Mouse (Mus musculus) heart, adult 18-20 months (tissue): ENCODE data around the gene Pmepa1. TPM values are rescaled to one million over a fixed set of nuclear protein-coding genes. Genes with fewer than 3 reads are reported as not detected.

Source experiments
- DNase-seq, 2 experiments: peaks; one replicate each; pipeline ENCODE4 v3.0.0; 2021 to 2022; ENCODE audit warnings: mixed read lengths in 1 of 2
- total RNA-seq, 2 experiments: library from RNA; stranded (reverse); gene quantifications; 2 replicates each; pipeline ENCODE4 v1.2.3; 2021

The Pmepa1 gene
- total RNA-seq, 2 experiments from 2014 or later, result 25.8 to 28.1 TPM

DNA sequence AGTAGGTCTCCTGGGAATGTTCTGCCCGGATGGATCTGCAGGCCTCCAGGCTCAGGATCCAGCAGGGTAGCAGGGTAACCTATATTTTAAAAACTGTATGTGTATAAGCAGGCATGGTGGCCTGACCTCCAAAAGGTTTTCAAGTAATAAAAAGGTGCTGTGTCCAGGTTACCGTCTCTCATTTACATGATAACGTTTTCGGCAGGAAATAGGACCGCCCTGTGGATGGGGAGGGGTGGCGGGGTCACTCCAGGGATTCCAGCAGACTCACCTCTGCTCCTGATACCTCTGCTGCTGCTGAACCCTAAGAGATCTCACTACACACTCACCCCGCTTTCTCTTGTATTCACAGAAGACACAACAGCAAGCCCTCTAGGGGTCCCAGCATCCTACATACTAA, 50.4 kb downstream of the Pmepa1 start:
- no peak for DNase-seq

DNA sequence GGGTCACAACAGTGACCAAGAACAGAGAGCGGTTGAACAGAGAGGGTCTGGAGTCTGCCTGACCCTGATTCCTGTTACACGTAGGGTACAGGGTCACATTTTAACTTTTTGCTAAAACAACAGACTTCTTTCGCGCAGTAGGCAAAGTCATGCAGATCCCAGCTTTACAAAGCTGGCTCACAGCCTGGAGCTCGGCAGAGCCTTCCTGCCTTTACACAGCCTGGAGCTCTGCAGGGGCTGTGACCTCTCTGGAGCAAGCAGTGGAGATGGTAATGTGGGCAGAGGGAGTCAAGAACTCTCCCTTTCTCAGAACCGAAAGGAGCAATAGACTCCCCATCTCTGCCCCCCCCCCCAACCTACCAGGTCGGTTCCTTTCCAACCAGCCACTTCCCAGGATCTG, 51.5 kb downstream of the Pmepa1 start:
- no peak for DNase-seq

DNA sequence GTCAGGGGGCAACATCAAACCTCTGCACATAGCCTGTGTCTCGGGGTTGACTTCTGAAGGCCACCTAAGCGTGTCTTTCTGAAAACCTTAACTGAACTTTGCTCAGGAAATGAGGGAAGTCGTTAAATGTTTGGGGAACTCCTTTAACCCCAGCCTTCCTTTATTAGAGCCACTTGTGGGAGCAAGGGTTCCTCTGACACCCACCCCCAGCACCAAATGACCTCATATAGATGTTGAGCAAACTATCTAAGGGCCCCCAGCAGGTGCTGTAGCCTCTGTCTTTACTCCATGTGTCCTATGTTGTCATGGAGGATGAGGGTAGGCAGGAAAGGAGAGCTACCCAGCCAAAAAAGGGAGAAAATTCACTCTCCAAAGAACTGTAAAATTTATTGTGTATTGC, 52.2 kb downstream of the Pmepa1 start:
- no peak for DNase-seq

DNA sequence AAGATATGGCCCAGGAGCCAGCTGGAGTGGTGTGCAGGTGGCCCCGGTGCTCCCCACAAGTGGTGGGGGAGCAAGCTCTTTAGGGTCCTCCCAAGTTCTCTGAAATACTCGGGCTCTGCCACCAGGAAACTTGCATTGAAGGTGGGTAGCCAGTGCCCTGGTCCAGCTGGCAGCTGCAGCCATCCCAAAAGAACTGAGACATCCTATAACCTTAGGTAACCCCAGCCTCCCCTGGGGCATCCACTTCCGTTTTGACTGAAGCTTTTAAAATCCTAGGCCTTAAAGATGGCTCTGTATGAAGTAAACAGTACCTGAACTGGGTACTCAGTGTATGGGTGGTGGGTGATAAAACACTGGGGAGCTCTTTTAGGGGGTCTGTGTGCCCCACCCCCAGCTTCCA, 52.8 kb downstream of the Pmepa1 start:
- DNase-seq, result no peak

DNA sequence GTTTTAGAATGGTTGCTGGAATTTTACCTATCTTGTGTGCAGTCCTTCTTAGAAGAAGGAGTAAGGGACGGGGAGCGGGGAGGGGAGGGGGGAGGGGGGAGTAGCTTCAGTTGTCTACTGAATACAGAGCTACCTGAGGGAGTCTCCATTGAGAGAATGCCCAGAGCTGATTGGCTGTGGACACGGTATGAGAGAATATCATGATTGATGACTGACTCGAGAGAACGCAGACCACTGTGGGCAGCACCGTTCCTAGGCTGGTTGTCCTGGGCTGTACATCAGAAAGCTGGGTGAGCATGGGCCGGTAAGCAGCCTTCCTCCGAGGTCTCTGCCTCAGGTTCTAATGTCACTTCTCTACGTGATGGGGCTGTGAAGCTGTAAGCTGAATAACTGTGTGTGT, 55.6 kb downstream of the Pmepa1 start:
- no peak for DNase-seq

DNA sequence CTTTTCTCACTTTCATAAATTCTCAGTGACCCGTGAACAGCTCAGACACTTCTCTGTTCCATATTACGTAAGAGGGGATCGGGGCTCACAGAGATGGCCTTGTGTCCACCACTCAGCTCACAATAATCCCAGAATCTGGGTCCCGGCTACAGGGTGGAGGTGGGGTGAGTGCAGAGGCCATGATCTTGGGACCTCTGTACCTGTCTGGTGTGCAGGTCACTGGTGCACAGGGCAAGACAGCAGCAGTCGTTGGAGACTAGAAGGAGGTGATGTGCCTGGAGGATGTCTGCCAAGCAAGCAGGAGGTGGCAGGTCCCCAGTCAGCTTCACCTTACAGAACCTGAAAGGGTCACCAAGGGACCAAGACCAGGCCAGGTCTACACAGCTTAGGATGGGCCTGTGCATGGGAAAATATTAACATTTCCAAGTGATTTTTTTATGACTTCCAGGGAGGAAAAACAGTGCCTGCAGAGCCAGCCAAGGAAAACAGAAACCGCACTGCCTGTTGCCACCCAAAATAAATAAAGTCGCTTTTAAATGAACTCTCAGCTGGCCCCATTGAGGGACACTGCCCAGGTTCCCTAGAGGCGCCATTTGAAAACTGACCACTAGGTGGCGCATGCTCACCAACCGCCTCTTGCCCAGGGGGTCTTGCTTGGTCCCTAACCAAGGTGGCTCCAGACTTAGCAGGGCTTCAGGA, 56.9 kb downstream of the Pmepa1 start:
- DNase-seq, result peak; percentile 72 to 76

DNA sequence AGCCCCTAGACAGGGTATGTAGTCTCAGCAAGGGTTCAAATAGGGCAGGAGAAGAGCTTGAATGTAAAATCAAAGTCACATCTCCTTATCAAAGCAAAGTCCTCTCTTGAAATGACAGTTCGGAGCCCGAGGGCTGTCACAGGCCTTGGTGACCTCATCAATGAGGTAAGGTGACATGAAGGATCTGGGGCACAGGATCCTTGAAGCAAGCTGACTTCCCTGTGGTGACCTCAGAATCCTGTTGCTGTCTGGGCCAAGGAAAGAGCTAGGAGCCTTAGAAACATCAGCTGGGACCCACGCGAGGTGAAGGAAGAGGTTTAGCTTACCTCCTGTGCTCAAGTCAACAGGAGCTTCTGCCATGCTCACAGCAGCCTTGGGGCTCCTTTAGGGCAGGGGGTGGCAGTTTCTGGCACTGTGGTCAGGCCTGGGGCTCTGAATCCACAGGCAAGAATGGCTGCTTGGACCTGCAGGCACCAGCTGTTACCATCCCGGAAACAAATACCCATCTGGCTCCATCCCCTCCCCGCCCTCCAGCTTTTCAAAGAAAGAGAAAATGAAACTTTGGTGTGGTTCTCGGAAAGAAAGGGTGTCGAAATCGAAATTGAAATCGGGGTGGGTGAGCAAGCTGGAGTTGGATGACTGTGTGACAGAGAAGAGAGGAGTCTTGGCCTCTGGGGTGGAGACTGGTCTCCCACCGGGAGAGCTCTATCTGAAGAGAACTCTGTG, 57.8 kb downstream of the Pmepa1 start, which contains the start of gene Zbp1:
TSS of gene Zbp1 (minus strand) at position 508 of the 726 bp plus-strand sequence.
- DNase-seq, result peak in 1 of 2 experiments; percentile 69

DNA sequence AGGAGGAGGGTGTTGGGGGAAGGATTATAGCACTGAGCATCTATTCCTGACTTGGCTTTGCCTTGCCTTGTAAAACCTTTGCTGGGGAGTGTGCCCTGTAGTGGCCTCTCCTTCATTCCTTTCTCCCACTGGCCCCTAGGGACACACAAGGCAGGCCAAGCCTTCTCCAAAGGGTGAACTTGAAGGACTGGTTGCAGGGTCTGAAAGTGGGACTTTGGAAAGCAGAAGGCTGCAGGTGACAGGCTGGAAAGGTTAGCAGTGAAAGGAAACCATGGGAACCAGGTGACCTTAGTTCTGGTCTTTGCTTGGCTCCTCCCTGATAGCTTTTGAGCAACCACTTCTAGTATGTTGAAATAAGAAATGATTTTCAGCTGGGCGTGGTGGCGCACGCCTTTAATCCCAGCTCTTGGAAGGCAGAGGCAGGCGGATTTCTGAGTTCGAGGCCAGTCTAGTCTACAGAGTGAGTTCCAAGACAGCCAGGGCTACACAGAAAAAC, 58.5 kb downstream of the Pmepa1 start:
- DNase-seq, result no peak

DNA sequence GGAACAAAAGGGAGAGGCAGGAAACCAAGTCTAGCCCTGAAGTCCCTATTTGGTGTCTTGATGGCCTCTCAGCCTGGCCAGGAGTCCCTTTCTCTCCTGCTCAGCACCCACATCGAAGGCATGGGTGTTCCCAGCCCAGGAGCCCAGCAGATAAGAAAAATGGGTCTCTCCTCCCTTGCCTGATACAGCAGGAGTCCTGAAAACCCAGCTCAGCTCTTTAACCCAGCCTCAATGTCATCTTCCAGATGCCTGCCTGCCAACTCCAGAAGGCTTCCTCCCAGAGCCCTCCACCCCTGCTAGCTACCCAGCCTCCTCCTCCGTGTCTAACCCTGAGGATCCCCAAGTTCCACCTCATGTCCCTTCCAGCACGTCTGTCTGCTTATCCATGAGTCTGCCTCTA, 59.1 kb downstream of the Pmepa1 start:
- no peak for DNase-seq

DNA sequence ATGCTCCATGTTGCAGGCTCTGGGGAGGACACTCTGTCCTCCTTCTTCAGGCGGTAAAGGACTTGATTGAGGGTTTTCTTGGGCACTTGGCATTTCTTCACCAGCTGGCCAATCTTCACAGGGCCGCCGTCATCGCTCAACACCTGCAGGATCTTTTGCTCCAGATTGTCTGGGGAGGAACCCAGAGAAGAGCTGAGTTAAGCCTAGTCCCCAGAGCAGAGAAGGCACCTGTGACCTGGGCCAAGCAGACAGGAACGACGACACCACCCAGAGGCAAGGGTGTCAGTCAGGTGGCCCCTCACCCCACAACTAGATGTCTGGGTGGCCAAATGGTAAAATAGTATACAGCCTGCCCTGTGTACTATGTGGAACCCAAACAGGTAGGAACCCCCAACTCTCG, 59.5 kb downstream of the Pmepa1 start:
- no peak for DNase-seq

DNA sequence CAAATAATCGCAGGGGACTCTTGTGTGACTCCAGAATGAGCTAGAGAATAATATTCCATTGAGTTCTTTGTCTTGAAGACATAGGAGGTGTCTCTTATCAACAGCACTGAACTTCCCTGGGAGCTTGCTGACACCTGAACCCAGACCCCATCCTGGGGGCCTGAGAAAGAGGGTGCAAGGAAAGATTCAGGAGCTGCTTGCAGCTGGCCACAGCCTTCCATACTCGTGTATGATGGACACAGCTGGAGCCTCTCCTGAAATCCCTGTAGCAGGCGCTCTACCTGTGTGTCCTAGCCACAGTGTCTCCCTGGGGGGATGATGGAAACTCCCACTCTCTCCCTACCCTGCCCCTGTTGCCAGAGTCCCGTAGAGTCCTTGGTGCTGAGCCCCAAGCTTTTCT, 64.1 kb downstream of the Pmepa1 start:
- no peak for DNase-seq

DNA sequence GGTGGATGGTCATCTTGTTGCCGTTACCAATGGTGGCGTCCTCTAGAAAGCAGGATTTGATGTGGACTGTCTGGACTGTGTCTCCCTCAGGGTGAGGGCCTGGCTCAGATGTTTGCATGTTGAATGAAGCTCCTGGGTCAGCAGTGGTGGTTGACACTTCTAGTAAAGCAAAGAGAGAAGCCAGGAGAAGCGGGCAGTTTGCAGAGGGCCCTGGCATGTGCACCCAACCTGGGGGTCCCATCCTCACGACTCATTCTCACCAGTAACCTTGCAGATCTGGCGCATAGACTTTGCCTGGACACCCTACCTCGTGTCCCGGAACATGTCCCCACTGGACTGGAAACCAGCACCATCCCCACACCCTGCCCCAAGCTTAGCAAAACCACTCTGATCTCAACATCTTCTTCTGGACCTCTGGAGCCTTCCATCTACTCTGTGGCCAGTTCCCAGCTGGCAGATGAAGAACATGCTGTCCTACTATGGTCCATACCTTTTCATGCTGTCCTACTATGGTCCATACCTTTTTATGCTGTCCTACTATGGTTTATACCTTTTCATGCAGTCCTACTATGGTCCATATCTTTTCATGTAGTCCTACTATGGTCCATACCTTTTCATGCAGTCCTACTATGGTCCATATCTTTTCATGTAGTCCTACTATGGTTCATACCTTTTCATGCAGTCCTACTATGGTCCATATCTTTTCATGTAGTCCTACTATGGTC, 67.1 kb downstream of the Pmepa1 start:
- DNase-seq, result no peak

DNA sequence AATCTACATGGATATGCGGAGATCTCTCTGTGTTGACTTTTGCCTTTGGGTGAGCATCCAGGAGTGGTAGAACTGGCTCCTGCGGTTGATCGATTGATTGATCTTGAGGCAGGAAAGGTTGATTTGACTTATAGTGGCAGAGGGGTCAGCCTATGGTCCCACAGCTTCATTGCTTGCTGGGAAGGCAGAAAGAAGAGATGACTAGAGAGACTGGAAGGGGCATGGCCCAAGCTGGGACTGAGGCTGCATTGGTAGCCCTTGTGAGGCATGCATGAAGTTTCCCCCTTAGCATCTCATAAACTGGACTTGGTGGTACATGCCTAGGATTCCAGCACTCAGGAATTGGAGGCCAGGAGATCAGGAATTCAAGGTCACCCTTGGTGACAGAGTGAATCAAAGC, 69.3 kb downstream of the Pmepa1 start:
- DNase-seq, result no peak

DNA sequence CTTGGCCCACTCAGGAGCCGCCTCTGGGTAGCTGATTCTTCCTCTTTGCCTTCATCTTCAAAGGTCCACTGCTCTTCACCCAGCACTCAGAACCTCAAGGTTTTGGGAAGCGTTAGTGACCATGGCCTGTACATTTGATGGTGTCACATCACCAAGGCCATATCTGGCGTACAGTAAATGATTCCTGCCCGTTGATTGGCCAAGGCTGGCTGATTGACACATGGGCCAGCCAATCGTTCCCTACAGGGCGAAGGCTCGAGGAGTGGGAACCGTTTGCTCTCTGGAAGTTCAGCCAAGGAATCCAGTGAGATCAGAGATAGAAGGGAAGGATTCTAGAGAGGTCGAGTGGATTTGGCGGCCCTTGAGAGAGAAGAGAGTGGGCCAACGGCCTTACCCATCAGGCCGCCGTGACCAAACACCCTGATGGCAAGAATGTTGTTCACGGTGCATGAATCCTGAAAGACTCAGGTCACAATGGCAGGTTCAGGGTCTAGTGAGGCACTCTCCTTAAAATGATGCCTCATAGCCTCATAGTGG, 70.7 kb downstream of the Pmepa1 start:
- no peak for DNase-seq

DNA sequence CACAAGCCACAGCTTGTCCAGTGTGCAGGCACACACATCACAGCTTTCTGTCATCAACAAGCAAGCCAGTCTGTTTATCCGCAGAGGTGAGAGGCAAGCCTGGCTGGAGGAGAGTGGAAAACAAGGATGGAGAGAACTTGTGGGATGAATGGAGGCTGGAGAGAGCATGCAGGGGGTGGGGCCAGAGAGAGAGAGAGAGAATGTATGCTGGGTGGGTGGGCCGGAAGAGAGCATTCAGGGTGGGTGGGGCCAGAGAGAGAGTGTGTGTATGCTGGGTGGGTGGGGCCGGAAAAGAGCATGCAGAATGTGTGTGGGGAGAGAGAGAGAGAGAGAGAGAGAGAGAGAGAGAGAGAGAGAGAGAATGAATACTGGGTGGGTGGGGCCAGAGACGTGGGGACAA, 71.7 kb downstream of the Pmepa1 start:
- no peak for DNase-seq

DNA sequence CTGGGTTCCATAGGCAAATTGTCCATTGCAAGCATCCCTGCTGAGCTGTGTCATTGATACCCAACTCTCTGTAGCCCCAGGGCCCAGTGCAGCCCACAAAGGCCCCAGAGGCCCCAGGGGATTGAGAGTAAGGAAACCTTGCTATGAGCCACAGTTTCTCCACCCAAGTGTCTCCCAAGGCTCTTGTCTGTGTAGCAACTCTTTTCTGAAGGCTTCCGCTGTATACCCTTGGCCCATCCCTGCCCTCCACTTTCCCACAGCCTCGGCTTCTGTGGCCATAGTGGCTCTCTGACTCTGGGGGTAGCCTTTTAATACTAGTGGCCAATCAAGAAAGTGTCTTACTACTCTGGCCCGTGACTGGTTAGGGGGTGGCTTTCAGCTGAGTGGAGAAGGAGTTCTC, 72.6 kb downstream of the Pmepa1 start:
- no peak for DNase-seq

DNA sequence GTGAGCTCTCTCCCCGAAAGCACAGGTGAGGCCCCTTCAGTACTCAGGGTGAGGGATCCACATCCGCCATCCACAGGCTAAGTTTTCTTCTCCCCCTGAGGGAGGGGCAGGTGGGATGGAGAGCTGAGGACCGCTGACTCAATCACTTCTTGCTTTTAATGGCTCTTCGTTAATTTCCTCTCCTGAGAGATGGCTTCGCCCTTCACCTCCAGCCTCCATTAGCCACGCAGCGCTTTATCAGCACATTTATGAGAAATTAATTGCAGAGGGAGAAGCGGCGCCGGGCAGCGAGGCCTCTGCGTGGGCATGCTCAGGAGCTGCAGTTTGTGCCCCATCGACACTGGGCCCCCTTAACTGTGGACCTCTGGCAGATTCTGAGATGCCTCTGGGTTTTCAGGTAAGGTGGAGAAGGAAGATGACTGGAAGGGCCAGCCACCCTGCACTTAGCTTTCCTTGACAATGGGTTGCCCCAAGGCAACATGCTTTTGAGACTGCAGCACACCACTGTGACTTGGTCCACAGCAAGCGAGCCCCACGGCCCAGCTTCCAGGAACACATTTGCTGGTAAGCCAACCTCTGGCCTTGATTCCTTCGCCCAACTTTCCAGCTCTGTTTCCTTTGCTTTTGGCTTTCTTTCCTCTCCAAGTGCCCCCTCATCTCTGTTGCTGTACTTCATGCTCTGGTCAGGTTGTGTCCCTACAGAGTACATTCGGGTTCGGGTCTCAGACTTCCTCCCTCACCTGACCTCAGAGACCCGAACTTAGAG, 73.2 kb downstream of the Pmepa1 start:
- no peak for DNase-seq

DNA sequence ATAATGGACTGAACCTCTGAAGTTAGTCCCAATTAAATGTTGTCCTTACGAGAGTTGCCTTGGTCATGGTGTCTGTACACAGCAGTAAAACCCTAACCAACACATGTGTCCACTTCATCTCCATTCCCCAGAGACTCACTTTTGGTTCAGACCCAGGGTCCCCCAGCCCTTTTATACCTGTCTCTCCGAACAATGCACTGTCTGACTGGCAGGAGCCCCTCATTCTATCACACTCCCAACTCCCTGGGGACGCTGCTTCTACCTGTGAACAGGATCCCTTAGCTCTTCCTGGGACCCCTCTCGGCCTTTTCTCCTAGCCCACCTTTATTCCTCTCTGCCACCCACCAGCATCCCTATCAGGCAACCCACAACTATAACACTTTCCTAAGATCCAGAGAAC, 81.5 kb downstream of the Pmepa1 start:
- DNase-seq, result no peak

DNA sequence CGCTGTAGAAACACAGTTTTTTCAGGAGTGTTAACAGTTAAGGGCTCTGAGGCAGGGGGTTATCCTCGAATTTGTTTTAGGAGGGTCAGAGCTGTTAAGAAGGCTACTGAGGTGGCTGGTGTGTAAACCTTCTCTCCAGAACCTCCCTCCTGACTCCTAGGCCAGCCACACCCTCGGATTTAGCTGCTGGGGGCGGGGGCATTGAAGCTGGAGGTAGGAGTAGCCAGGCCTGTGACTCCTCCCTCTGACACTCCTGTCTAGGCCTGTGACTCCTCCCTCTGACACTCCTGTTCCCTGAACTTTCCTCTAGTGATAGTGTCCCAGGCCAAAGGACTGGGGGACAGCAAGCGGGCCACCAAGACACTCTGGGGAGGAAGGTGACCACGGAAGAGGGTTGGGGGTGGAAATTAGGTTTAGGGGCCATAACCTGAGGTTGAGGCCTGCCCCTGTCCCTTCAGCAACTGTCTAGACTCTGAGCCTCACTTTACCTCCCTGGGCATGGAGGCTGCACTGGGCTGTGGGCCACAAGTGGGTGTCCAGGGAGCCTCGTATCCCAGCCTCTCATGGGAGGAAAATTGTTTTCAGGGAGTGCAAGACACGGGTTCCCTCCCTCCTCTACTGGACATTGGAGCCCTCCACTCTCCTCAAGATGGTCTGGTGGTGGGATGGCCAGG, 89.0 kb downstream of the Pmepa1 start:
- DNase-seq, result no peak

DNA sequence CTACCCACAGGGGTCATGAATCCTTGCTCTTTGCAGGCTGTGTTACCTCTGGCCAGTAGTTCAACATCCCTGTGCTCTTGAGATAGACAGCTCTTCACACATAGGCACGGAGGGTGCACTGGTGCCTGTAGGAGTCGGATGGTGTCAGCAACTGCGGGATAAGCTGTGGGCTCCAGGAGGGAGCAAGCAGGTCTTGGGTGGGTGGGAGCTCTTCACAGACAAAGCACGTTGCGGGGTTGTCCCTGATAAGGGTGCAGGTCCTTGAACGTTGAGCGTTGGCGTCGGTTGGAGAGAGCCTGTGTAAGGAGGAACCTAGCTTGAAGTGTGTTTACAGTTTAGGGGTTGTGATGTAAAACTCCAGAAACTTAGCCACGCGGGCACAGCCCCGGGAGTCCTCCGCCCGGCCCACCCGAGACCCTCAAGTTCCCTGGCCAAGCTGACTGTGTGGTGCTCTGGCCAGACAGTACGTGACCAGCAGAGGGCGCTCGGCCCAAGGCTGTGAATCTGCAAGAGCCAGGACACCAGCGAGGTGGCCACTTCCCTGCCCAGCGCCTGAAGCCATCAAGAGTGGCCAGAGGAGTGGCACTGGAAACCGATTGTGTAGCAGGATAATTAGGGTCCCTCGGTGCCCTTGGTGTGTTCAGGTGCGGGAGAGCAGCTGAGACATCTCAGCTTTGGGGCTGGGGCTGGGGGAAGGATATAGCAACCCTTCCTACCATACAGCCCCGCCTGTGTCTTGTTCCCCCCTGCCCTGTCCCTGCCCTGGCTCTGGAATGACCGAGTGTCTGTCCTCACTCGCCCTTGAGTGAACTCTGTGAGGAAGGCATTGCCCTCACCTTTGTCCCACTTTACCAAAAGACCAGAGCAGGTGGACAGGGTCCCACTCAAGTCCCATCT, 90.0 kb downstream of the Pmepa1 start:
- DNase-seq, result peak; percentile 77 to 94
